Mouse (Mus musculus) heart, embryonic 13.5 days (tissue): ENCODE data around the gene Lrch1. TPM values are rescaled to one million over a fixed set of nuclear protein-coding genes. Genes with fewer than 3 reads are reported as not detected.

Source experiments
- ATAC-seq: fragments of 200-750 bp; cut with Nextera tagmentation; 2 replicates; pipeline ENCODE4 v1.8.0; 2017; ENCODE audit warnings: moderate TSS enrichment; ENCODE audit not compliant: insufficient number of reproducible peaks, low FRiP score, low TSS enrichment; ENCODE audit errors: extremely low read depth
- H3K27ac ChIP-seq: fragments of 300-500 bp; sonication (generic); replicated peaks from 2 replicates; pipeline ENCODE4 v1.5.1; 2015; ENCODE audit warnings: moderate library complexity, mild to moderate bottlenecking, inconsistent platforms
- H3K27me3 ChIP-seq: fragments of 300-500 bp; sonication (generic); replicated peaks from 2 replicates; pipeline ENCODE4 v1.6.1; 2015; ENCODE audit warnings: mild to moderate bottlenecking, inconsistent platforms
- H3K36me3 ChIP-seq: fragments of 300-500 bp; sonication (generic); 2 replicates; pipeline ENCODE4 v1.6.1; 2015; ENCODE audit warnings: mild to moderate bottlenecking, inconsistent platforms
- H3K4me1 ChIP-seq: fragments of 300-500 bp; sonication (generic); 2 replicates; pipeline ENCODE4 v1.6.1; 2015; ENCODE audit warnings: inconsistent platforms
- H3K4me2 ChIP-seq: fragments of 300-500 bp; sonication (generic); 2 replicates; pipeline ENCODE4 v1.6.1; 2015; ENCODE audit warnings: inconsistent platforms, mild to moderate bottlenecking, moderate library complexity
- H3K4me3 ChIP-seq: fragments of 300-500 bp; sonication (generic); 2 replicates; pipeline ENCODE4 v1.5.1; 2015; ENCODE audit warnings: moderate library complexity, mild to moderate bottlenecking, inconsistent platforms
- H3K9ac ChIP-seq: fragments of 300-500 bp; sonication (generic); 2 replicates; pipeline ENCODE4 v1.6.1; 2015; ENCODE audit warnings: inconsistent platforms, mild to moderate bottlenecking, moderate library complexity
- H3K9me3 ChIP-seq: fragments of 300-500 bp; sonication (generic); 2 replicates; pipeline ENCODE4 v1.6.1; 2016; ENCODE audit warnings: inconsistent platforms
- WGBS: fragments of 180-500 bp; shearing (Covaris S2); methylation state at CpG from one replicate; pipeline ENCODE4 v1.1.7; 2015; ENCODE audit warnings: mixed read lengths; 5-methylcytosine and 5-hydroxymethylcytosine counted together
- polyA plus RNA-seq: library from polyadenylated mRNA; unstranded; fragments of >200 nt; fragmentation: Nextera tagmentation; extraction: Ambion mirVana; gene quantifications from 2 replicates; pipeline ENCODE4 v1.2.1, GENCODE M21; 2015

Gene Lrch1
- polyA plus RNA-seq, 1 experiment from 2014 or later: 9.1 TPM

DNA sequence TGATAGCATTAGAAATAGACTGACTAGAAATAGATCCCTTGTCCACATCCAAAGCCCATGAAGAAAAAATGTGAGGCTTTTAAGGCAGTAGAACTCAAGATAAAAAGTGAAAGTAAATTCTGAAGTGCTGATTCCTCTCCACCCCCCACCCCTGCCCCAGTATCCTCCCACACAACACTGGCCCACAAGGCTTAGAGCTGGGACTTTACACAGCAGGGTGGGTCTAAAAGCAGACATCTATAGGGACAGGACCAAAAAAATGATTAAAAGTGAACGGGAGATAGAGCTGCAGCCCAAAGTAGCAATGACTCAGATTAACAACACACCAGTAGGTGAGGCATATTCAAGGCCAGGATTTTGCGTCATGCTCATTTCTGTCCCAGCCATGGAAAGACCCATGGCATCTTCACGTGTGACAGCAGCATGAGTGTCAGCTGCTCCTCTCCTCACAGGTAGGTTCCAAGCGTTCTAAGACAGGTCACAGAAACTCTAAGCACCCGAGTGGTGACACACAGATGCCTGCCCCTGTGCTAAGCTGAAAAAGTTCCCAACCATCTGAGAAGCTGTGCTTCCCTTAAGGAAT is 29.1 kb downstream of the Lrch1 start:
- no peaks in the 10 kb centered on the region for H3K27me3 ChIP-seq
- WGBS: 69% methylated on average over 5 of the region's 5 CpGs

DNA sequence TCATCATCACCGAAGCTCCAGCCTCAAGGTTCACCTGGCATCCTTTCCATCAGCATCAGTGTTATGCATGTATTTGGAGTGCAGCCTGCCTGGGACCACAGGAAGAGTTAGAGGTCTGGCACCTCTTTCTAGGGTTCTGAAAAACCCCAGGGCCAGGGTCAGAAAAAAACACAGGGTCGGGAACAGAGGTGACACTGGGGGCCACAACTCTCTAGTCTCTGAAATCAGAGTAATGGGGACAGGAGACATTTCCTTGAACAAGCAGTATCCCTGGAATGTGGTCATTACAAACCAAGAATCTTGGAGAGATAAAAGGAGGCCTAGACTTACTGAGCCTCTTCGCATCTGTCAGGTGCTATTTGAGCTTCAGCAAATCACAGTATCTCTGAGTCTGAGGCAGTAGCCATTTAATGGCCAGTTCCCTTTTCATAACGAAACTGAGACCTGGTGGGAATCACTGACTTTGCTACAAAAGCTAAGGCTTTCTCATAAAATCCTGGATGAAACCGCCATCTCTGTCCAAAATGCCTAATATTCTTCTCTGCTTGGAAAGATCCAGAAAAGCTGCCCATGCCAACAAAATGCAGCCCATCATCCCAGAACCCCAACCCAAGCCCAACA is 30.1 kb downstream of the Lrch1 start:
- ATAC-seq: no peak
- Histone ChIP-seq H3K36me3 (peaks cover 8% of the 10 kb centered on the region), H3K4me3 (no peak overlapping the region), H3K4me2 (no peak overlapping the region), H3K9ac (no peak overlapping the region), H3K27ac (no peak overlapping the region), H3K9me3 (no peaks in the 10 kb centered on the region), H3K27me3 (no peaks in the 10 kb centered on the region), H3K4me1 (peaks cover 59% of the 10 kb centered on the region)
- WGBS: 55% methylated on average over 5 of the region's 5 CpGs

More for the DNA sequence above, 29.1 kb downstream of the Lrch1 start:
- Histone ChIP-seq H3K4me2 (no peak overlapping the region), H3K9me3 (no peaks in the 10 kb centered on the region), H3K27ac (no peak overlapping the region), H3K9ac (no peak overlapping the region), H3K4me3 (no peak overlapping the region), H3K36me3 (peaks cover 8% of the 10 kb centered on the region), H3K4me1 (peaks cover 66% of the 10 kb centered on the region)
- ATAC-seq: no peak

DNA sequence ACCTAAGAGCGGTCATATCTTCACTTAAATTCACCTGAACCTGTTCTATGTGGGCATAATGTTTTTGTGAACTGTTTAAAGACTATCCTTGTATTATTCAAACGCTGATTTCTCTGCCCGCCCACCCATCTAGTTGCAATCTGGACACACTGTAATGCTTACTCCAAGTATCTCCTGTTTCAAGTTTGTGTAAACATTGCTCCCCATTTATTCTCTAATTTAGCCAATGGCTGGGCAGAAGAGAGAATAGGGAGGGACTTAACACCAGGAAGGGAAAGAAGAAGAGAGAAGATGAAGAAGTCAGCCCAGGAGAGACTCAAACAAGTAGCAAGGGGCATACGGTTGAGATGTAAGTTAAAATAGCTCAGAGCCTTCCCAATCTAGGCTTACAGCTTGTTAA is 31.0 kb downstream of the Lrch1 start:
- no peak for ATAC-seq
- 77% methylated on average over 4 of the region's 4 CpGs for WGBS
- Histone ChIP-seq H3K9me3 (no peaks in the 10 kb centered on the region), H3K36me3 (peaks cover 8% of the 10 kb centered on the region), H3K4me1 (peaks cover 54% of the 10 kb centered on the region), H3K4me3 (no peak overlapping the region), H3K27ac (no peak overlapping the region), H3K27me3 (no peaks in the 10 kb centered on the region), H3K9ac (no peak overlapping the region), H3K4me2 (no peak overlapping the region)

DNA sequence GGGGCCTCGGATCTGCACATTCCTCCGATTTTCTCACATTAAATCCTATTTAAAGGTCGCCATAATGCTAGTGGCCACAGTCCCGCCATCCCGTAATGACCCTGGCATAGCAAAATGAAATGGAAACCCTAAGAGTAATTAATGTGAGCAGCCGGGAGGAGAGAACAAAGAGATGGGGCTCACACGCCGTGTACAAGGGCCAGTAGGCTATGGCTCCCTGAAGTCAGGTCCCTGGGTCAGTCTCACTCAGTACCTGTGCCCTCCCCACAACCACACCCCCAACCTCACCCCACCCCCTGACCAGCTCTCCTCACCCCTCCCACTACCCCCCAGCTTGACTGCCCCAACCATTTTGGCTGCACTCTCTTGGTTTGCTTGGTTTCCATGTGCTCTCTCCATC is 31.6 kb downstream of the Lrch1 start:
- ATAC-seq: no peak
- Histone ChIP-seq H3K27ac (no peak overlapping the region), H3K4me3 (no peak overlapping the region), H3K4me1 (peaks cover 56% of the 10 kb centered on the region), H3K9ac (no peak overlapping the region), H3K36me3 (peaks cover 8% of the 10 kb centered on the region), H3K4me2 (no peak overlapping the region), H3K9me3 (no peaks in the 10 kb centered on the region), H3K27me3 (no peaks in the 10 kb centered on the region)
- 86% methylated on average over 8 of the region's 8 CpGs for WGBS

DNA sequence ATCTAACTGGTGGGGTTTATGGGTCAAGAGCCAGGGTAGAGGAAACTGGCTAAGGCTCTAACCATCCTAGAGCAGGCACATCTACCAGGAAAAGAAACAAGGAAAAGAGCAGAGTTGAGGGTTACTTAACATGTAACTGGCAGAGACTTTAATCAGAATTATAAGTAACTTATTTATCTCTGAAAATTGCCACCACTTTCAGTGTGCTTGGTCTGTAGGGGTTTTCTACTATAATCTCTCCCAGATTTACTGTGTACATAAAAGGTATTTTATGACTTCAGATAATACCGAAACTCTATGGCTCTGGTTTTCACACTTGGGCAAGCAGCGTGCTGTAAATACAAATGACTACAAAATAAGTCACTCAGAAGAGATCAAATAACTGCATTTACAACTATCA is 32.0 kb downstream of the Lrch1 start:
- no peak overlapping the region for H3K27ac ChIP-seq
- H3K9ac ChIP-seq: no peak overlapping the region
- no peak for ATAC-seq
- no peaks in the 10 kb centered on the region for H3K9me3 ChIP-seq
- peaks cover 58% of the 10 kb centered on the region for H3K4me1 ChIP-seq
- H3K27me3 ChIP-seq: no peaks in the 10 kb centered on the region
- no peak overlapping the region for H3K4me3 ChIP-seq
- no peak overlapping the region for H3K4me2 ChIP-seq
- H3K36me3 ChIP-seq: peaks cover 8% of the 10 kb centered on the region
- WGBS: 87% methylated on average over 2 of the region's 2 CpGs

DNA sequence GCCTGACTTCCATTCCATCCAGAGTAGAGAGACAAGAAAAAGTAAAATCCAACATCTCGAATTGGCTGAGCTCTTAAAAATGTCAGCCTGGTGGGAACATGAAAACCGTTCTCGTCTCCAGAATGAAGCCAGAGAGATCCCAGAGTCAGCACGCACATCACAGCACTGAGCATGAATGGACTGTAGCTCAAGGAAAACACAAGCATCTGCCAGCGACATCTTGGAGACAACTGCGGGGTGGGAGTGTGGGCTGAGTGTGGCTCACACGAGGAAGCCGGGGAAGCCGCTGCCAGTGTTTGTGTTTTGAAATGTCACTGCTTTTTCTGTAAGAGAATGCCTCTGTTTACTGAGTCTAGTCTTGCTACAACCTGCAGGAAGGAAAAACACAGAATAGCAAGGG is 32.7 kb downstream of the Lrch1 start:
- Histone ChIP-seq H3K4me1 (peaks cover 61% of the 10 kb centered on the region), H3K9me3 (no peaks in the 10 kb centered on the region), H3K4me2 (no peak overlapping the region), H3K27me3 (no peaks in the 10 kb centered on the region), H3K4me3 (no peak overlapping the region), H3K9ac (no peak overlapping the region), H3K36me3 (peaks cover 3% of the 10 kb centered on the region; the same call in 1 of the 2 replicates), H3K27ac (no peak overlapping the region)
- ATAC-seq: no peak
- WGBS: 70% methylated on average over 9 of the region's 9 CpGs

DNA sequence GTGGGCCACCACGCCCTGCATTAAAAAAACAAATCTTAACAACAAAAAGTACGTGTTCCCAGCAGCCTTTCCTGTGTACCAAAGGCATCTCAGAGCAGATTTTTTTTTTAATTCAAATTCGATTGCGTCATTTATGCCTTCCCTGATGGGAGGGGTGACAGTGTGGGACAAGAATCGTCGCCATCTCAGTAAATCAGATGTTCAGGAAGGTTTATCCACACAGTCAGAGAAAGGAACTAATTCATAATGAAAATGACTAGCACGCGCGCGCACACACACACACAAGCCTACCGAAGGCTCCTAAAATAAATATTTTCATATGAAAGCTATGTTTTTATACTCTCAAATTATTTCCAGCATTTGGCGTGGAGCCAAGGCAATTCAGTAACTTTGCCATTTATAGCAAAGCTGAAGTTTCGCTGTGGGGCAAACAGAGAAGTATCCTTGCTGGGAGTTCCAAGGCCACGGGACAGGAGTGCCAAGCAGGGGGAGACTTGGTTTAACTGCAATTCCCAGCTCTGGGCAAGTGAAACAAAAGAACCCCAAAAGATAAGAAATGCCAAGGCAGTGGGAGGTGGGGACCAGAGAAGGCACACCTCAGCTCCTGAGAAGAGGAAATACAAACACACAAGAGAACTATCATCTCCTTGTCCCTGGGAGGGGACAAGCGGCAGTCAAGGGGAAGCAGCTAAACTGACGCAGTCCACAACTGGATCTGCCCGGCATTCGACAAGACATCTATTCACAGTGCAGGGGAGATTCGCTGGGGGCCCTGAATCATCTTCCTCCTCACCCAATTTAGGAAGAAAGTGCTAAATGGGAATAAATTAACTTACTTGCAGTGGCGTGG is 34.1 kb downstream of the Lrch1 start:
- H3K4me3 ChIP-seq: no peak overlapping the region
- H3K9ac ChIP-seq: peak overlapping the region; percentile 40
- H3K4me1 ChIP-seq: peaks cover 63% of the 10 kb centered on the region
- 72% methylated on average over 20 of the region's 20 CpGs for WGBS
- peak overlapping the region; percentile 9; the same call in 1 of the 2 replicates for H3K4me2 ChIP-seq
- ATAC-seq: no peak
- no peaks in the 10 kb centered on the region for H3K9me3 ChIP-seq
- peak overlapping the region; percentile 53; the same call in 1 of the 2 replicates for H3K27ac ChIP-seq
- H3K36me3 ChIP-seq: no peaks in the 10 kb centered on the region
- no peaks in the 10 kb centered on the region for H3K27me3 ChIP-seq

DNA sequence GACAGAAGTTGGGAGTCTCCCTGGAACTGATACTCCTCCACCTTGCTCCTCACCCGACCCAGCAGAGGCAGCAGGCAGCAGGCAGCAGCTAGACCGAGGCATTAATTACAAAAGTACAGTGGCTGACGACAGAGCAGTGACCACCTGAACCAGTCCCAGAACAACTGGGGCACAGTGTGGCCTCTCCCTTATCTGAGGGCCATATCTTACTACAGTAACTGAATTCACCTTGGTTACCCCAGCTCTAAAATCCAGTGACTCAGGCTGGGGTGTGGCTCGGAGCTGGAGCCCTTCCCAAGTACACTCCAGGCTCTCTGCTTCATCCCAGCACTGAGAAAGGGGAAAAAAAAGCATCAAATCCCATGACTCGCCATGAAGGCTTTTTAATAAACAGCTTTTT is 37.3 kb downstream of the Lrch1 start:
- Histone ChIP-seq H3K9me3 (no peaks in the 10 kb centered on the region), H3K9ac (0 out of 2 replicates have a peak overlapping the region, but pooled peaks have one; percentile 37), H3K27ac (peak overlapping the region; percentile 20; the same call in 1 of the 2 replicates), H3K4me1 (peaks cover 62% of the 10 kb centered on the region), H3K4me3 (no peak overlapping the region), H3K36me3 (no peaks in the 10 kb centered on the region), H3K27me3 (no peaks in the 10 kb centered on the region), H3K4me2 (no peak overlapping the region)
- ATAC-seq: no peak
- WGBS: 41% methylated on average over 5 of the region's 5 CpGs

DNA sequence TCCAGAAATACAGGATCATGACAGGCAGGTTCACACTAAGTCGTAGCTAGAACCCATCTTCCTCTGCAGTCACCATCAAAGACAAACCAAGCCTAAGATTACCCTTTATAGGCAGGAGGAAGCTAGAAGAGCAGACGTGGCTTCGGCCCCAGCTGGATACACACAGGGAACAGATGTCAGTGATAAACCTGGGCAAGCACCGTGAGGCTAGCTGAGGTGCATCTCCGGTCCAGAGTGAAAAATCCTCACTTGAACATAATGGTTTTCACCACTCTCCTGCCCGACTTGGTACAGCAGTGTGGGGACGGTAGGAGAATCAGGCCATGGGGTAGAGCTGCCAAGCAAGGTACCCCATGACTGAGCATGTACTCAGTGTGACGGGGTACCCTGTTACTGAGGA is 38.7 kb downstream of the Lrch1 start:
- 69% methylated on average over 8 of the region's 8 CpGs for WGBS
- Histone ChIP-seq H3K36me3 (no peaks in the 10 kb centered on the region), H3K27ac (no peak overlapping the region), H3K9ac (no peak overlapping the region), H3K4me2 (no peak overlapping the region), H3K4me3 (no peak overlapping the region), H3K4me1 (peaks cover 58% of the 10 kb centered on the region), H3K9me3 (no peaks in the 10 kb centered on the region), H3K27me3 (no peaks in the 10 kb centered on the region)
- no peak for ATAC-seq

DNA sequence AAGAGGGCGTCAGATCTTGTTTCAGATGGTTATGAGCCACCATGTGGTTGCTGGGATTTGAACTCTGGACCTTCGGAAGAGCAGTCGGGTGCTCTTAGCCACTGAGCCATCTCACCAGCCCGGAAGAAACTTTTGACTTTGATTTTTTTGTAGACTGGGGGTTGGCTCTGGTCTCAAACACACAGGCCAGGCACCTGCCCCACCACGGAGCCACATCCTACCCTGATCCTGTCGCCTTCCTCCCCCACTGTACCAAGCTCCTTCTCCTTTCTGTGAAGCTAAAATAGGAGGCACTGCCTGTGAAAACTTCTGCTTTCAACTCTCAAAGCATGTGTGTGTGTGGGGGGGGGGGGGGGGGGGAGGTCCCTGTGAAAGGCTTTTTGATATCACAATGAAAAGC is 39.4 kb downstream of the Lrch1 start:
- no peaks in the 10 kb centered on the region for H3K36me3 ChIP-seq
- H3K4me2 ChIP-seq: no peak overlapping the region
- WGBS: 78% methylated on average over 6 of the region's 6 CpGs
- no peak overlapping the region for H3K9ac ChIP-seq
- H3K4me1 ChIP-seq: peaks cover 59% of the 10 kb centered on the region
- no peak overlapping the region for H3K4me3 ChIP-seq
- no peaks in the 10 kb centered on the region for H3K27me3 ChIP-seq
- H3K27ac ChIP-seq: no peak overlapping the region
- ATAC-seq: no peak
- no peaks in the 10 kb centered on the region for H3K9me3 ChIP-seq

DNA sequence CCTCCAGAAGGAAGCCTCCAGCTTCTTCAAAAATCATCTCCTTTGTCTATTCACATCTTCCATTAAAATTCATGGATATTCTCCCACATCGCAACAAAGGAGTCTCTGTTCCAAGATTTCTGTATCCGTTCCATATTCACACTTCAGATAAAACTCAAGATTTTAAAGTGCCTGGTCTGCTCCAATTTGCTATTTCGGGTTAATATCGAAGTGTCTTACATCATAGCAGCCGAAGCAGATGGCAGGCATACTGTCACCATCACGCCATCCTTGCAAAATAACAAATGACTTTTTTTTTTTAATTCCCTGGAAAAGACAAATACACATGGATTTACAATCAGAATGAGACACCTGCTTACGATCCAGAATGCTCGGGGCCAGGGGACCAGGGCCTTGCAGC is 40.0 kb downstream of the Lrch1 start:
- 88% methylated on average over 8 of the region's 8 CpGs for whole genome bisulfite sequencing
- H3K9me3 ChIP-seq: no peaks in the 10 kb centered on the region
- H3K4me2 ChIP-seq: no peak overlapping the region
- H3K4me3 ChIP-seq: no peak overlapping the region
- no peak for ATAC-seq
- H3K36me3 ChIP-seq: no peaks in the 10 kb centered on the region
- no peak overlapping the region for H3K9ac ChIP-seq
- H3K27ac ChIP-seq: no peak overlapping the region
- H3K27me3 ChIP-seq: no peaks in the 10 kb centered on the region
- H3K4me1 ChIP-seq: peaks cover 64% of the 10 kb centered on the region
